Mouse (Mus musculus): ENCODE results near the gene Smim4. TPM values are rescaled to one million over a fixed set of nuclear protein-coding genes. Genes with fewer than 3 reads are reported as not detected.
A peak's percentile ranks its signal among the peaks of the same experiment; 100 is the strongest.

Smim4 gene
- total RNA-seq (2014; fragmentation: Nextera tagmentation): 161 and 205 TPM in 2 replicates
- total RNA-seq (2017): 56.2 and 61.8 TPM in 2 replicates

GRCm38 (mm10) chr14:31128826-31129219 lies at the start of gene Smim4:
Gene Smim4, minus strand, starts transcription at chr14:31128956.
- peak; percentile 86 for ATAC-seq (replicated peaks; ENCODE audit: low FRiP score, low TSS enrichment, poor library complexity, severe bottlenecking)

- no peak for ATAC-seq (replicated peaks; ENCODE audit: low FRiP score, low TSS enrichment, poor library complexity, severe bottlenecking)
Measured at GRCm38 (mm10) chr14:31177715-31178114, 49.0 kb upstream of the Smim4 start.

GRCm38 (mm10) chr14:31177287-31177686 lies 48.5 kb upstream of the Smim4 start:
- ATAC-seq (replicated peaks; ENCODE audit: low FRiP score, low TSS enrichment, poor library complexity, severe bottlenecking): no peak

GRCm38 (mm10) chr14:31173537-31173936 lies 44.8 kb upstream of the Smim4 start:
- ATAC-seq (replicated peaks; ENCODE audit: low FRiP score, low TSS enrichment, poor library complexity, severe bottlenecking): no peak

- ATAC-seq (replicated peaks; ENCODE audit: low FRiP score, low TSS enrichment, poor library complexity, severe bottlenecking): no peak
Measured at GRCm38 (mm10) chr14:31172781-31173455, 44.2 kb upstream of the Smim4 start.

- ATAC-seq (replicated peaks; ENCODE audit: low FRiP score, low TSS enrichment, poor library complexity, severe bottlenecking): no peak
Measured at GRCm38 (mm10) chr14:31171821-31172220, 43.1 kb upstream of the Smim4 start.

- no peak for ATAC-seq (replicated peaks; ENCODE audit: low FRiP score, low TSS enrichment, poor library complexity, severe bottlenecking)
Measured at GRCm38 (mm10) chr14:31171386-31171785, 42.6 kb upstream of the Smim4 start.

- ATAC-seq (replicated peaks; ENCODE audit: low FRiP score, low TSS enrichment, poor library complexity, severe bottlenecking): no peak
Measured at GRCm38 (mm10) chr14:31170963-31171362, 42.2 kb upstream of the Smim4 start.

- no peak for ATAC-seq (replicated peaks; ENCODE audit: low FRiP score, low TSS enrichment, poor library complexity, severe bottlenecking)
Measured at GRCm38 (mm10) chr14:31169508-31169907, 40.8 kb upstream of the Smim4 start.

GRCm38 (mm10) chr14:31168425-31168824 lies 39.7 kb upstream of the Smim4 start, which contains the start of gene Stab1:
Gene Stab1, minus strand, starts transcription at chr14:31168641.
- no peak for ATAC-seq (replicated peaks; ENCODE audit: low FRiP score, low TSS enrichment, poor library complexity, severe bottlenecking)

GRCm38 (mm10) chr14:31166827-31167226 lies 38.1 kb upstream of the Smim4 start:
- no peak for ATAC-seq (replicated peaks; ENCODE audit: low FRiP score, low TSS enrichment, poor library complexity, severe bottlenecking)

- ATAC-seq (replicated peaks; ENCODE audit: low FRiP score, low TSS enrichment, poor library complexity, severe bottlenecking): peak; percentile 39; the same call in 1 of the 2 replicates
Measured at GRCm38 (mm10) chr14:31165991-31166630, 37.4 kb upstream of the Smim4 start.

GRCm38 (mm10) chr14:31165458-31165857 lies 36.7 kb upstream of the Smim4 start:
- ATAC-seq (replicated peaks; ENCODE audit: low FRiP score, low TSS enrichment, poor library complexity, severe bottlenecking): no peak

- no peak for ATAC-seq (replicated peaks; ENCODE audit: low FRiP score, low TSS enrichment, poor library complexity, severe bottlenecking)
Measured at GRCm38 (mm10) chr14:31165010-31165409, 36.3 kb upstream of the Smim4 start.

- ATAC-seq (replicated peaks; ENCODE audit: low FRiP score, low TSS enrichment, poor library complexity, severe bottlenecking): 0 out of 2 replicates have a peak, but pooled peaks have one; percentile 15
Measured at GRCm38 (mm10) chr14:31164067-31164466, 35.3 kb upstream of the Smim4 start.

- no peak for ATAC-seq (replicated peaks; ENCODE audit: low FRiP score, low TSS enrichment, poor library complexity, severe bottlenecking)
Measured at GRCm38 (mm10) chr14:31161638-31162037, 32.9 kb upstream of the Smim4 start.

GRCm38 (mm10) chr14:31161191-31161590 lies 32.4 kb upstream of the Smim4 start:
- ATAC-seq (replicated peaks; ENCODE audit: low FRiP score, low TSS enrichment, poor library complexity, severe bottlenecking): no peak

GRCm38 (mm10) chr14:31160196-31161150 lies 31.7 kb upstream of the Smim4 start:
- no peak for ATAC-seq (replicated peaks; ENCODE audit: low FRiP score, low TSS enrichment, poor library complexity, severe bottlenecking)

- ATAC-seq (replicated peaks; ENCODE audit: low FRiP score, low TSS enrichment, poor library complexity, severe bottlenecking): no peak
Measured at GRCm38 (mm10) chr14:31145694-31146093, 16.9 kb upstream of the Smim4 start.

- no peak for ATAC-seq (replicated peaks; ENCODE audit: low FRiP score, low TSS enrichment, poor library complexity, severe bottlenecking)
Measured at GRCm38 (mm10) chr14:31141011-31141410, 12.3 kb upstream of the Smim4 start.

Data from megakaryocyte-erythroid progenitor cell, adult 5-6 weeks (primary cell).